Mouse (Mus musculus) forebrain, embryonic 10.5 days (tissue): Measurements from ENCODE around the gene Htr2a. TPM values are rescaled to one million over a fixed set of nuclear protein-coding genes. Genes with fewer than 3 reads are reported as not detected.
A peak's percentile ranks its signal among the peaks of the same experiment; 100 is the strongest.

Experiments used
- DNase-seq: peaks from one replicate; pipeline ENCODE4 v3.0.0-alpha.2; 2017; ENCODE audit warnings: low spot score; ENCODE audit errors: extremely low spot score
- H3K27ac ChIP-seq: fragments of 300-500 bp; sonication (generic); 2 replicates; pipeline ENCODE4 v1.5.1; 2016; ENCODE audit warnings: mild to moderate bottlenecking
- H3K27me3 ChIP-seq: fragments of 300-500 bp; sonication (generic); 2 replicates; pipeline ENCODE4 v1.6.1; 2016; ENCODE audit warnings: mild to moderate bottlenecking; ENCODE audit not compliant: poor library complexity, severe bottlenecking
- H3K36me3 ChIP-seq: fragments of 300-500 bp; sonication (generic); replicated peaks from 2 replicates; pipeline ENCODE4 v1.6.1; 2016; ENCODE audit warnings: mild to moderate bottlenecking, moderate library complexity
- H3K4me1 ChIP-seq: fragments of 300-500 bp; sonication (generic); 2 replicates; pipeline ENCODE4 v1.6.1; 2016
- H3K4me3 ChIP-seq: fragments of 300-500 bp; sonication (generic); 2 replicates; pipeline ENCODE4 v1.5.1; 2016; ENCODE audit warnings: mild to moderate bottlenecking, moderate library complexity
- H3K9me3 ChIP-seq: fragments of 300-500 bp; sonication (generic); 2 replicates; pipeline ENCODE4 v1.6.1; 2016; ENCODE audit warnings: mild to moderate bottlenecking, moderate library complexity
- WGBS: fragments of 180-500 bp; shearing (Covaris S2); methylation state at CpG from one replicate; pipeline ENCODE4 v1.1.7; 2016; 5-methylcytosine and 5-hydroxymethylcytosine counted together
- polyA plus RNA-seq: library from polyadenylated mRNA; unstranded; fragments of >200 nt; fragmentation: Nextera tagmentation; extraction: Ambion mirVana; gene quantifications from 2 replicates; pipeline ENCODE4 v1.2.1, GENCODE M21; 2016

Gene Htr2a
- 0.12 and 0.26 TPM in 2 replicates for polyA plus RNA-seq

- Histone ChIP-seq H3K27ac (0 out of 2 replicates have a peak within 1 kb of the TSS, but pooled peaks have one; percentile 2), H3K9me3 (no peaks in the 10 kb centered on the region)
These were observed at the start of gene Htr2a for GRCm38 (mm10) chr14:74640819-74641381. Htr2a (plus strand) TSS chr14:74640840.

GRCm38 (mm10) chr14:74601333-74602087 is 39.1 kb upstream of the Htr2a start:
- WGBS, result 79% methylated on average over 5 of the region's 5 CpGs
- no peaks in the 10 kb centered on the region for H3K36me3 ChIP-seq
- H3K9me3 ChIP-seq, result no peaks in the 10 kb centered on the region
- no peaks in the 10 kb centered on the region for H3K4me1 ChIP-seq
- DNase-seq, result no peak
- no peaks in the 10 kb centered on the region for H3K27me3 ChIP-seq
- H3K4me3 ChIP-seq, result no peak overlapping the region
- no peak overlapping the region for H3K27ac ChIP-seq

More at GRCm38 (mm10) chr14:74640819-74641381, at the start of gene Htr2a:
- under 1% methylated on average over 20 of the region's 20 CpGs for WGBS
- peak; percentile 38 for DNase-seq
- Histone ChIP-seq H3K4me1 (peaks cover 23% of the 10 kb centered on the region), H3K27me3 (peaks cover 44% of the 10 kb centered on the region), H3K36me3 (no peaks in the 10 kb centered on the region), H3K4me3 (peak within 1 kb of the TSS; percentile 51)

GRCm38 (mm10) chr14:74602543-74602942 is 38.1 kb upstream of the Htr2a start:
- no peaks in the 10 kb centered on the region for H3K9me3 ChIP-seq
- no peaks in the 10 kb centered on the region for H3K4me1 ChIP-seq
- no peak overlapping the region for H3K4me3 ChIP-seq
- peak; percentile 36 for DNase-seq
- H3K27ac ChIP-seq, result no peak overlapping the region
- H3K36me3 ChIP-seq, result no peaks in the 10 kb centered on the region
- no peaks in the 10 kb centered on the region for H3K27me3 ChIP-seq
- WGBS, result 62% methylated on average over 7 of the region's 7 CpGs

- Histone ChIP-seq H3K36me3 (no peaks in the 10 kb centered on the region), H3K9me3 (no peaks in the 10 kb centered on the region), H3K27ac (no peak overlapping the region), H3K27me3 (no peaks in the 10 kb centered on the region), H3K4me1 (no peaks in the 10 kb centered on the region), H3K4me3 (no peak overlapping the region)
- WGBS, result 87% methylated on average over 7 of the region's 7 CpGs
- no peak for DNase-seq
These were observed 37.4 kb upstream of the Htr2a start for GRCm38 (mm10) chr14:74603131-74603766.

GRCm38 (mm10) chr14:74611326-74611725 is 29.3 kb upstream of the Htr2a start:
- Histone ChIP-seq H3K9me3 (no peaks in the 10 kb centered on the region), H3K27ac (no peak overlapping the region), H3K4me1 (no peaks in the 10 kb centered on the region), H3K36me3 (no peaks in the 10 kb centered on the region), H3K27me3 (no peaks in the 10 kb centered on the region), H3K4me3 (no peak overlapping the region)
- DNase-seq, result no peak
- WGBS, result 87% methylated on average over 8 of the region's 8 CpGs

GRCm38 (mm10) chr14:74618858-74619257 is 21.8 kb upstream of the Htr2a start:
- Histone ChIP-seq H3K27ac (no peak overlapping the region), H3K27me3 (no peaks in the 10 kb centered on the region), H3K9me3 (peaks cover 12% of the 10 kb centered on the region; the same call in 1 of the 2 replicates), H3K36me3 (no peaks in the 10 kb centered on the region), H3K4me1 (no peaks in the 10 kb centered on the region), H3K4me3 (no peak overlapping the region)
- no peak for DNase-seq
- WGBS, result 64% methylated on average over 4 of the region's 4 CpGs

- Histone ChIP-seq H3K4me3 (no peak overlapping the region), H3K27me3 (peaks cover 41% of the 10 kb centered on the region), H3K4me1 (peaks cover 21% of the 10 kb centered on the region), H3K27ac (no peak overlapping the region), H3K36me3 (no peaks in the 10 kb centered on the region), H3K9me3 (no peaks in the 10 kb centered on the region)
- no peak for DNase-seq
- 89% methylated on average over 4 of the region's 4 CpGs for WGBS
These were observed 2.6 kb upstream of the Htr2a start for GRCm38 (mm10) chr14:74638071-74638470.

- no peaks in the 10 kb centered on the region for H3K9me3 ChIP-seq
- no peaks in the 10 kb centered on the region for H3K36me3 ChIP-seq
- peak overlapping the region; percentile 51 for H3K4me3 ChIP-seq
- H3K27ac ChIP-seq, result no peak overlapping the region
- 13% methylated on average over 17 of the region's 17 CpGs for WGBS
- H3K27me3 ChIP-seq, result peaks cover 44% of the 10 kb centered on the region
- H3K4me1 ChIP-seq, result peaks cover 26% of the 10 kb centered on the region
- DNase-seq, result peak; percentile 29
These were observed 1.1 kb downstream of the Htr2a start for GRCm38 (mm10) chr14:74641668-74642230.

GRCm38 (mm10) chr14:74643296-74643695 is 2.7 kb downstream of the Htr2a start:
- Histone ChIP-seq H3K4me3 (no peak overlapping the region), H3K9me3 (no peaks in the 10 kb centered on the region), H3K27ac (no peak overlapping the region), H3K27me3 (peaks cover 44% of the 10 kb centered on the region), H3K4me1 (peaks cover 26% of the 10 kb centered on the region), H3K36me3 (no peaks in the 10 kb centered on the region)
- peak; percentile 77 for DNase-seq
- under 1% methylated on average over 4 of the region's 4 CpGs for WGBS

- Histone ChIP-seq H3K36me3 (no peaks in the 10 kb centered on the region), H3K27ac (no peak overlapping the region), H3K9me3 (no peaks in the 10 kb centered on the region), H3K4me1 (peaks cover 16% of the 10 kb centered on the region), H3K4me3 (no peak overlapping the region), H3K27me3 (peaks cover 21% of the 10 kb centered on the region)
- DNase-seq, result no peak
- 79% methylated on average over 11 of the region's 11 CpGs for WGBS
These were observed 5.6 kb downstream of the Htr2a start for GRCm38 (mm10) chr14:74646107-74646793.

- Histone ChIP-seq H3K4me3 (no peak overlapping the region), H3K4me1 (0 out of 2 replicates have a peak, but pooled peaks cover 6% of the 10 kb centered on the region), H3K27ac (no peak overlapping the region), H3K9me3 (no peaks in the 10 kb centered on the region), H3K36me3 (no peaks in the 10 kb centered on the region), H3K27me3 (no peaks in the 10 kb centered on the region)
- no peak for DNase-seq
- WGBS, result 81% methylated on average over 6 of the region's 6 CpGs
These were observed 9.4 kb downstream of the Htr2a start for GRCm38 (mm10) chr14:74650001-74650400.

GRCm38 (mm10) chr14:74651678-74652077 is 11.0 kb downstream of the Htr2a start:
- DNase-seq, result no peak
- Histone ChIP-seq H3K27ac (no peak overlapping the region), H3K4me3 (no peak overlapping the region), H3K36me3 (no peaks in the 10 kb centered on the region), H3K27me3 (no peaks in the 10 kb centered on the region), H3K4me1 (0 out of 2 replicates have a peak, but pooled peaks cover 5% of the 10 kb centered on the region), H3K9me3 (no peaks in the 10 kb centered on the region)
- 86% methylated on average over 4 of the region's 4 CpGs for WGBS
